ENCODE assay signal across 7 mouse cellular contexts in the genomic region with DNA sequence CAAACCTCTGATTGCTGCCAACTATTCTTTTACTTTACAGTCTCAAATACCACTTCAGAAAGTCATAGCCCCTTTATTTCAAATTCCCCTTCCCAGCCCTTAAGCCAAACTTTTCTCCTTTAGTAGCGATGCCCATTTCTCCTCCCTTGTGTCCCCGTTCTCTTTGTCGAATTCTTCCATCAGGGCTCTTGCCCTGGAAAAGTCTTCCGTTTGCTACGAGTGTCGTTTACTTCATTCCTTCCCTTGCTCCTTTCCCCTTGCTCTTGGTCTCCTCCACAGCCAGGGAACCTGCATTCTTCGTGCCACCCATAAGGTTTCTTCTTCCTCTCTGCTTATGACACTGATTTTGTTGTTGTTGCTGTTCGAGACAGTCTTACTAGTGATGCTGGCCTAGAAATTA. TPM values are rescaled to one million over a fixed set of nuclear protein-coding genes. Genes with fewer than 3 reads are reported as not detected.
DNase-seq lines count a peak whose midpoint lies in the region; ATAC-seq lines count a peak whose summit lies in the region.

No protein-coding gene starts in this region.

- peaks cover 56% of the 10 kb centered on the region for H3K36me3 ChIP-seq in megakaryocyte, embryonic 14.5 days (replicated peaks; ENCODE audit: low read length)
- peaks cover 38% of the 10 kb centered on the region for H3K36me3 ChIP-seq in embryonic facial prominence, embryonic 14.5 days (ENCODE audit: control insufficient read depth, insufficient read depth, low read length)
- H3K36me3 ChIP-seq in limb, embryonic 10.5 days: peaks cover 63% of the 10 kb centered on the region
- peaks cover 22% of the 10 kb centered on the region for H3K36me3 ChIP-seq in stomach, embryonic 14.5 days (ENCODE audit: control insufficient read depth, insufficient read depth, low read length)

- 2% methylated on average over 8 of the region's 8 CpGs for WGBS in embryonic facial prominence, embryonic 14.5 days
- WGBS in limb, embryonic 10.5 days: 8% methylated on average over 8 of the region's 8 CpGs
- WGBS in stomach, embryonic 14.5 days: 3% methylated on average over 8 of the region's 8 CpGs

- H3K27me3 ChIP-seq in megakaryocyte, embryonic 14.5 days (replicated peaks): no peaks in the 10 kb centered on the region
- no peaks in the 10 kb centered on the region for H3K27me3 ChIP-seq in embryonic facial prominence, embryonic 14.5 days (replicated peaks; ENCODE audit: control insufficient read depth, insufficient read depth, low read length)
- H3K27me3 ChIP-seq in limb, embryonic 10.5 days (ENCODE audit: low read depth, poor library complexity, severe bottlenecking): no peaks in the 10 kb centered on the region
- H3K27me3 ChIP-seq in stomach, embryonic 14.5 days (ENCODE audit: control insufficient read depth, insufficient read depth, low read length): no peaks in the 10 kb centered on the region

- peak overlapping the region; percentile 96 for H3K4me3 ChIP-seq in megakaryocyte, embryonic 14.5 days (replicated peaks)
- peak overlapping the region; percentile 91 for H3K4me3 ChIP-seq in embryonic facial prominence, embryonic 14.5 days (ENCODE audit: low read depth, low read length)
- peak overlapping the region; percentile 93 for H3K4me3 ChIP-seq in limb, embryonic 10.5 days
- H3K4me3 ChIP-seq in stomach, embryonic 14.5 days (ENCODE audit: low read depth, low read length): peak overlapping the region; percentile 77

- H3K9ac ChIP-seq in embryonic facial prominence, embryonic 14.5 days (ENCODE audit: low read depth, low read length): peak overlapping the region; percentile 94
- peak overlapping the region; percentile 89 for H3K9ac ChIP-seq in stomach, embryonic 14.5 days (replicated peaks; ENCODE audit: low read depth, low read length)

- H3K27ac ChIP-seq in embryonic facial prominence, embryonic 14.5 days (replicated peaks; ENCODE audit: low read depth, low read length): peak overlapping the region; percentile 88
- peak overlapping the region; percentile 95 for H3K27ac ChIP-seq in limb, embryonic 10.5 days
- H3K27ac ChIP-seq in stomach, embryonic 14.5 days (ENCODE audit: low read length): peak overlapping the region; percentile 90

- ATAC-seq in megakaryocyte, adult 5-6 weeks (ENCODE audit: poor library complexity, severe bottlenecking): no peak
- ATAC-seq in embryonic facial prominence, embryonic 14.5 days (ENCODE audit: low read depth): no peak
- no peak for ATAC-seq in stomach, embryonic 14.5 days (ENCODE audit: insufficient number of reproducible peaks, insufficient read depth, low FRiP score, low read depth)

- peak overlapping the region; percentile 95 for H3K4me2 ChIP-seq in embryonic facial prominence, embryonic 14.5 days (ENCODE audit: low read depth, low read length)
- peak overlapping the region; percentile 85 for H3K4me2 ChIP-seq in stomach, embryonic 14.5 days (replicated peaks; ENCODE audit: low read depth, low read length)

- DNase-seq in embryonic facial prominence, embryonic 14.5 days (ENCODE audit: low spot score): no peak
- DNase-seq in limb, embryonic 10.5 days (ENCODE audit: low spot score): no peak
- DNase-seq in cerebellum, adult 8-10 months: no peak
- DNase-seq in adrenal gland, adult 2 months: no peak

- H3K4me1 ChIP-seq in megakaryocyte, embryonic 14.5 days: peaks cover 57% of the 10 kb centered on the region
- H3K4me1 ChIP-seq in embryonic facial prominence, embryonic 14.5 days (ENCODE audit: control insufficient read depth, insufficient read depth, low read length): peaks cover 22% of the 10 kb centered on the region
- peaks cover 24% of the 10 kb centered on the region for H3K4me1 ChIP-seq in limb, embryonic 10.5 days
- H3K4me1 ChIP-seq in stomach, embryonic 14.5 days (ENCODE audit: control insufficient read depth, insufficient read depth, low read length): peaks cover 11% of the 10 kb centered on the region

- no peaks in the 10 kb centered on the region for H3K9me3 ChIP-seq in megakaryocyte, embryonic 14.5 days
- H3K9me3 ChIP-seq in embryonic facial prominence, embryonic 14.5 days (ENCODE audit: control insufficient read depth, low read length): no peaks in the 10 kb centered on the region
- no peaks in the 10 kb centered on the region for H3K9me3 ChIP-seq in limb, embryonic 10.5 days (replicated peaks)
- H3K9me3 ChIP-seq in stomach, embryonic 14.5 days (ENCODE audit: control insufficient read depth, low read depth, low read length): no peaks in the 10 kb centered on the region

RNA-seq across cellular contexts. Expression of gene Mettl6, which starts 0.7 kb away (rescaled TPM):
- 2.9 TPM in 1 of 2 replicates, not detected in the other for polyA plus RNA-seq in megakaryocyte, embryonic 14.5 days (2012; ENCODE audit: insufficient read depth, low replicate concordance)
- 11.2 and 17.8 TPM in 2 replicates for total RNA-seq in megakaryocyte, adult 5-6 weeks (2015)
- total RNA-seq in megakaryocyte, adult 5-6 weeks (2017): 51.6 and 53.3 TPM in 2 replicates
- 54.0 and 58.6 TPM in 2 replicates for polyA plus RNA-seq in embryonic facial prominence, embryonic 14.5 days (2014; fragmentation: Nextera tagmentation; extraction: Ambion mirVana)
- polyA plus RNA-seq in limb, embryonic 10.5 days (2016; fragmentation: Nextera tagmentation; extraction: Ambion mirVana): 75.6 and 85.8 TPM in 2 replicates
- polyA plus RNA-seq in stomach, embryonic 14.5 days (2014; fragmentation: Nextera tagmentation; extraction: Ambion mirVana): 62.2 and 65.9 TPM in 2 replicates
- 10 to 100 TPM; 18.7 TPM for total RNA-seq in adrenal gland, adult 2 months (2021)
- polyA plus RNA-seq in adrenal gland, adult 2 months (2012; rRNA removed): 3.8 and 5.0 TPM in 2 replicates

RNA-seq across cellular contexts. Expression of gene Eaf1, which starts 1.3 kb away (rescaled TPM):
- 33.2 and 37.0 TPM in 2 replicates for polyA plus RNA-seq in megakaryocyte, embryonic 14.5 days (2012; ENCODE audit: insufficient read depth, low replicate concordance)
- 16.4 and 18.1 TPM in 2 replicates for total RNA-seq in megakaryocyte, adult 5-6 weeks (2015)
- total RNA-seq in megakaryocyte, adult 5-6 weeks (2017): 13.9 and 18.8 TPM in 2 replicates
- polyA plus RNA-seq in embryonic facial prominence, embryonic 14.5 days (2014; fragmentation: Nextera tagmentation; extraction: Ambion mirVana): 22.6 and 22.9 TPM in 2 replicates
- polyA plus RNA-seq in limb, embryonic 10.5 days (2016; fragmentation: Nextera tagmentation; extraction: Ambion mirVana): 36.9 and 39.7 TPM in 2 replicates
- polyA plus RNA-seq in stomach, embryonic 14.5 days (2014; fragmentation: Nextera tagmentation; extraction: Ambion mirVana): 21.6 and 22.4 TPM in 2 replicates
- 10 to 100 TPM; 51.9 to 76.2 TPM for total RNA-seq in adrenal gland, adult 2 months (2021)
- 54.2 and 66.7 TPM in 2 replicates for polyA plus RNA-seq in adrenal gland, adult 2 months (2012; rRNA removed)

RNA-seq across cellular contexts. Expression of gene Sh3bp5, which starts 59.7 kb away (rescaled TPM):
- 2.2 TPM in 1 of 2 replicates, not detected in the other for polyA plus RNA-seq in megakaryocyte, embryonic 14.5 days (2012; ENCODE audit: insufficient read depth, low replicate concordance)
- 52.3 and 52.8 TPM in 2 replicates for total RNA-seq in megakaryocyte, adult 5-6 weeks (2015)
- 26.4 and 36.1 TPM in 2 replicates for total RNA-seq in megakaryocyte, adult 5-6 weeks (2017)
- 19.7 and 24.1 TPM in 2 replicates for polyA plus RNA-seq in embryonic facial prominence, embryonic 14.5 days (2014; fragmentation: Nextera tagmentation; extraction: Ambion mirVana)
- 43.0 and 47.9 TPM in 2 replicates for polyA plus RNA-seq in limb, embryonic 10.5 days (2016; fragmentation: Nextera tagmentation; extraction: Ambion mirVana)
- polyA plus RNA-seq in stomach, embryonic 14.5 days (2014; fragmentation: Nextera tagmentation; extraction: Ambion mirVana): 8.9 and 10.7 TPM in 2 replicates
- total RNA-seq in adrenal gland, adult 2 months (2021): 100 to 1,000 TPM; 111 to 164 TPM
- polyA plus RNA-seq in adrenal gland, adult 2 months (2012; rRNA removed): 21.1 and 28.5 TPM in 2 replicates
